In the genomic region with DNA sequence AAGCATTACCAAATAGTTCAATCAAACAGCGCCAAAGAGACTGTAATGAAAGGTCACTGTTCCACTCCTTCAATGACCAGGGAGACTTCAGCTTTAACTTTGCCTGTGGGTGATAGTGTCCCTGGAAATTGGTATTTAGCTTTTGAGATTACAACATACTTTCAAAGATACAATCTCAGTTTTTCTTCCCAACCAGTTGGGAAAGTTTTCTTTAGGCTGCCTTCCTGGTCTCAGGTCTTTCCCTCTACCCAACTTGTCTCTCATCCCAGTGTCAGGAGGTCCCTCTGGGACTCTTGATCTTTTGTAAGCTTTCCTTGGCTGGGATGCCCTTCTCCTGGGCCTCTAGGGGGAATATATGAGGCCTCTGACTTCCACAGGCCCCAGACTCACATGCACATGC, we compare ENCODE assay signal across 25 mouse cellular contexts.
"Had no signal": no experiment of that assay in that cellular context is flagged by ENCODE, and none has a peak within 500 bp of the region (broad histone marks: within the 10 kb centered on the region; RNA-seq: fewer than 3 reads in every experiment).

No protein-coding gene starts in this region.

- H3K36me3 ChIP-seq: heart, embryonic 15.5 days; liver, embryonic 12.5 days had no signal

- H3K27me3 ChIP-seq: heart, embryonic 13.5 days; heart, embryonic 15.5 days; hindbrain, embryonic 13.5 days; hindbrain, embryonic 15.5 days; kidney, embryonic 15.5 days; limb, embryonic 13.5 days; limb, embryonic 15.5 days; liver, embryonic 12.5 days had no signal

- H3K9me3 ChIP-seq: heart, embryonic 15.5 days; hindbrain, embryonic 13.5 days; hindbrain, embryonic 15.5 days; kidney, embryonic 15.5 days; limb, embryonic 15.5 days; liver, embryonic 12.5 days had no signal

- H3K9ac ChIP-seq: heart, embryonic 13.5 days; heart, embryonic 15.5 days; hindbrain, embryonic 13.5 days; hindbrain, embryonic 15.5 days; kidney, embryonic 15.5 days; limb, embryonic 13.5 days; limb, embryonic 15.5 days; liver, embryonic 12.5 days; liver, embryonic 14.5 days had no signal

- DNase-seq: gastrocnemius, postnatal 14 days; gastrocnemius, postnatal 36 days; heart, adult 18-20 months; heart, postnatal 14 days; heart, postnatal 36 days; kidney, adult 11 months; kidney, adult 2 months; kidney, adult 9 months; kidney, postnatal 14 days; kidney, postnatal 36 days; layer of hippocampus, adult 9-11 months; layer of hippocampus, postnatal 36 days; left cerebral cortex, postnatal 4 days had no signal

- H3K27ac ChIP-seq: heart, embryonic 10.5 days; heart, embryonic 13.5 days; heart, embryonic 15.5 days; hindbrain, embryonic 13.5 days; hindbrain, embryonic 15.5 days; hindbrain, postnatal 0 days; kidney, embryonic 15.5 days; kidney, postnatal 0 days; limb, embryonic 13.5 days; limb, embryonic 15.5 days; liver, embryonic 12.5 days; liver, embryonic 14.5 days had no signal

- H3K4me3 ChIP-seq: heart, embryonic 10.5 days; heart, embryonic 13.5 days; heart, embryonic 15.5 days; hindbrain, embryonic 13.5 days; hindbrain, embryonic 15.5 days; kidney, embryonic 15.5 days; limb, embryonic 13.5 days; limb, embryonic 15.5 days; liver, embryonic 12.5 days had no signal

- H3K4me1 ChIP-seq: heart, embryonic 13.5 days; heart, embryonic 15.5 days; hindbrain, embryonic 13.5 days; hindbrain, embryonic 15.5 days; kidney, embryonic 15.5 days; limb, embryonic 13.5 days; limb, embryonic 15.5 days; liver, embryonic 12.5 days had no signal
